Mouse (Mus musculus): ENCODE results near the gene Rlbp1. TPM values are rescaled to one million over a fixed set of nuclear protein-coding genes. Genes with fewer than 3 reads are reported as not detected.

The Rlbp1 gene
- polyA plus RNA-seq, 1 experiment from 2014 or later = not detected

- no peak overlapping the region for H3K27ac ChIP-seq (ENCODE audit: low read length)
- no peak overlapping the region for H3K9ac ChIP-seq (replicated peaks; ENCODE audit: low read depth, low read length)
- no peaks in the 10 kb centered on the region for H3K9me3 ChIP-seq (ENCODE audit: control insufficient read depth, low read depth, low read length)
- H3K4me1 ChIP-seq (ENCODE audit: control insufficient read depth, insufficient read depth, low read length) = 0 out of 2 replicates have a peak, but pooled peaks cover under 1% of the 10 kb centered on the region
- no peaks in the 10 kb centered on the region for H3K27me3 ChIP-seq (ENCODE audit: control insufficient read depth, insufficient read depth, low read length)
- 84% methylated on average over 5 of the region's 5 CpGs for WGBS
- no peak overlapping the region for H3K4me3 ChIP-seq (ENCODE audit: low read depth, low read length)
- no peak overlapping the region for H3K4me2 ChIP-seq (replicated peaks; ENCODE audit: low read depth, low read length)
- peaks cover 31% of the 10 kb centered on the region for H3K36me3 ChIP-seq (ENCODE audit: control insufficient read depth, insufficient read depth, low read length)
- no peak for ATAC-seq (ENCODE audit: insufficient number of reproducible peaks, insufficient read depth, low FRiP score, low read depth)
These were observed 58.1 kb downstream of the Rlbp1 start for GRCm38 (mm10) chr7:79328769-79329168.

Other genes with a start within 250 kb of the Rlbp1 start
- gene Mfge8, start 238.0 kb downstream of the Rlbp1 start, polyA plus RNA-seq (2014; fragmentation: Nextera tagmentation; extraction: Ambion mirVana) = 273 and 292 TPM in 2 replicates
- 15.0 and 16.7 TPM in 2 replicates for gene Abhd2, start 113.8 kb downstream of the Rlbp1 start, polyA plus RNA-seq (2014; fragmentation: Nextera tagmentation; extraction: Ambion mirVana)
- 11.4 and 11.5 TPM in 2 replicates for gene Fanci, start 4.9 kb upstream of the Rlbp1 start, polyA plus RNA-seq (2014; fragmentation: Nextera tagmentation; extraction: Ambion mirVana)
- gene Polg, start 79.3 kb upstream of the Rlbp1 start, polyA plus RNA-seq (2014; fragmentation: Nextera tagmentation; extraction: Ambion mirVana) = 27.8 and 34.7 TPM in 2 replicates
- not detected in 2 replicates for gene Rhcg, start 230.6 kb upstream of the Rlbp1 start, polyA plus RNA-seq (2014; fragmentation: Nextera tagmentation; extraction: Ambion mirVana)

Data from stomach, embryonic 14.5 days (tissue).